Mouse (Mus musculus): ENCODE data around the gene 1700019D03Rik.

The 1700019D03Rik gene

GRCm38 (mm10) chr1:53020079-53020478 is at the start of gene 1700019D03Rik:
Gene 1700019D03Rik, minus strand, starts transcription at chr1:53020179.
- no peak for DNase-seq (ENCODE audit: low read depth, low spot score)

GRCm38 (mm10) chr1:53063921-53064320 is 43.9 kb upstream of the 1700019D03Rik start:
- no peak for DNase-seq (ENCODE audit: low read depth, low spot score)

DNA sequence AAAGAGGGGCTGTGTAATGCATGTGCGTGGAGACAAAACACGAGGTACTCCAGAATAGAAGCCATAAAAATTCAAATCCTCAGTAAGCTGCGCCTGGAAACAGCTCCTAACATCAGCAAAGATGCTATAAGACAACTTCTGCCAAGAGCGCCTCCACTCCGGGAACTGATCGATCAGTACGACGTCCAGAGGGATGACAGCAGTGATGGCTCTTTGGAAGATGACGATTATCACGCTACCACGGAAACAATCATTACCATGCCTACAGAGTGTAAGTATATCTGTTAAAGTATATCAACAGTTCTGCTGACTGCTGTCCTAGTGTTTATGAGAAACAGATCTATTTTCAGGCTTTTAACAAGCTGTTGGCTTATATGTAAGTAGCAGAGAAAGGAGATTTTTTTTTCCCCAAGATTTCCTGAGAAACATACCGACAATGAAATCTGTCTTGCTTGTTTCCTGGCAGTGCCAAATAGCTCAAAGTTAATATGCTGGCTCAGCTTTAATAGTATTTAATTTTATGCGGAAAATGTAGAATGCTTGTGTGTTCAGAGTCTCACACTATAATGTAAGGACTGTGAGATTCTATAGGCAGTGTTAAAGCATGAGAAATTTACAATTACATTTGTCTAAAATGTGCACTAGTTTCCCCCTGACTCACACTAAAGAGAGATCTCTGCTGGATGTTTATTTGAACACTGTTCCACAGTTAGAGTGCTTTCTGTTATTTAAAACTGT is 42.1 kb upstream of the 1700019D03Rik start:
- no peak for DNase-seq (ENCODE audit: low read depth, low spot score)

- DNase-seq (ENCODE audit: low read depth, low spot score) = no peak
Observed at GRCm38 (mm10) chr1:53061340-53061739, 41.4 kb upstream of the 1700019D03Rik start, which contains the start of gene Mstn. Gene Mstn, plus strand, starts transcription at chr1:53061640.

DNA sequence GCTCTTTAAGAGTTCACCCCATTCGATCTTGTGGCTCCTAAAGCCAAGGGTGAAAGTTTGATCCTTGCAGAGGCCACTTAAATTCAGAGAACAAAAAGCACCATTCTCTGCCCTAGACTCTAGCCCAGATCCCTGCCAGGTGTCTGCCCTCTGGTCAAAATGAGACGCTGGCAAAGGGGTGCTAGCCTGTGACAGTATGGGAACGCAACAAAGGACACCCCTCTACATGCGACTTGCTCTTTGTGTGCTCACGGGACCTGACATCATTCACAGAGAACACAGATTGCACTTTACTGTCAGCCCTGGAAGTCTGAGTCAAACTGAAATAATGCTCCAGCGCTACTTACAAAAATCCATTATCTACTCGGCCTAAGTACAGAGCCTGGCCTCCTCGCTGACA is 40.5 kb upstream of the 1700019D03Rik start:
- DNase-seq (ENCODE audit: low read depth, low spot score) = no peak

DNA sequence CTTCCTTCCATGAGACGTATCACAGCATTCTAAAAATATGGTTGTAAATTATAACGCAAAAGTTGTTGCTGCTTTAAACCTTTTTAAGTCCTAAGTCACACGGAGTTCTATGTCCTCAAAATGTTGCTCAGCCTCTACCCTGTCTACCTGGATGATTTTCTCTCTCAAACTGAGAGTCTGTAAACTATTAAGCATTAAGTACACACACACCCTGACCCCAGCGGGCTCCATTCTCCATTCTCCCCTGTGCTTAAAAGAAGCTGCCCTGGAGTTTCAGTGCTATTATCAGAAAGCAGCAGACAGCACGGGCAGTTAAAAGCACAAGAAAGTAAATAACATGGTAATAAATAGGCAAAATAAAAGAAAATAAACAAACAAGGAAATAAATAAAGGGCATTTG is 39.1 kb upstream of the 1700019D03Rik start:
- no peak for DNase-seq (ENCODE audit: low read depth, low spot score)

GRCm38 (mm10) chr1:53053087-53054022 is 33.4 kb upstream of the 1700019D03Rik start:
- DNase-seq (ENCODE audit: low read depth, low spot score) = peak; percentile 45

DNA sequence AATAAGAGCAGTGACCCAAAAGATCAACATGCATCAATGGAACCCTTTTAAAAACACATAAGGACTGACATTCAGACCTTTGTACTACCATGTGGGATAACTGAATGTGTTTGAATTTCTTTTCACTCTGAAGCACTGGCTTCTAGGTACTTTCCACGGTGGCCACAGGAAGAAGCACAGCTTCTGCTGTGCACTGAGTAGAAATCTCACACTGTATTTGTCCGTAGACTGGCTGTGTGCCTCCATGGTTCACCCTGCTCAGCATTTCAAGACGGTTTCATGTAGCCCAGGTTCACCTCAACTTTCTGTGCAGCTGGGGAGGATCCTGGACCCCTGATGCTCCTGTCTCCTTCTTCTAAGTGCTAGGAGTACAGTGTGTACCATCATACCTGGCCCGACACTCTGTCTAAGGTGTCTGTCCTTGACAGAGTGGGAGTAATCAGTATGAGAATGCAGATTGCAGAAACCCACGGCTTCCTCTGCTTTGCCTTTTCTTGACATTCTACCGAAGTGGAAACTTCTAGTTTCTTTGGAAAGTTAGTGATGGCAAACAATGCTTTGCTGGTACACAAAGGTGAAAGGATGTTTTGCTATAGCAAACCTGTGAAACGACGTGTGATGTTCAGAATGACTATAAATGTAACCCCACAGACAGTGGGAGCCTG is 29.9 kb upstream of the 1700019D03Rik start:
- DNase-seq (ENCODE audit: low read depth, low spot score) = no peak

GRCm38 (mm10) chr1:53037443-53037871 is 17.5 kb upstream of the 1700019D03Rik start:
- DNase-seq (ENCODE audit: low read depth, low spot score) = no peak

- DNase-seq (ENCODE audit: low read depth, low spot score) = peak; percentile 16
Observed at GRCm38 (mm10) chr1:53032550-53032949, 12.6 kb upstream of the 1700019D03Rik start.

- DNase-seq (ENCODE audit: low read depth, low spot score) = no peak
Observed at GRCm38 (mm10) chr1:53018746-53019505, 1.1 kb downstream of the 1700019D03Rik start.

DNA sequence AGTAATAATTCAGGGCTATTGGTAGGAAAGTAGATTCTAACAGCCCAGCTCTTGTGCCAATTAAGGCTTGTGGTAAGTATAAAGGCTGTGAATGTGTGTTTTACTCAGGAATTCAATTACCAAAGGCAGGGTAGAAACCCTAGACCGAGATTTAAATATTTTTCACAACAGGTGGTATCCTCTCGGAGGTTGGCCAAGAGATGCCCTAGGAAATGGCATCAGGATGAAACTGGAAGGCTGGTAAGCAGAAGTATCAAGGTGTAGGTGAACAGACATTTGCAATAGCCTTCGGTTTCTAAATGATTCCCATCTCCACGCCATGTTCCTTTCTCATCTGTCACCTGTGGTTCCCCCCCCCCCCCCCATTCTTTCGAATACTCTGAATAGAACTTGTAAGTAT is 4.4 kb downstream of the 1700019D03Rik start:
- DNase-seq (ENCODE audit: low read depth, low spot score) = no peak

GRCm38 (mm10) chr1:53014716-53015115 is 5.3 kb downstream of the 1700019D03Rik start:
- DNase-seq (ENCODE audit: low read depth, low spot score) = no peak

GRCm38 (mm10) chr1:52986692-52987091 is 33.3 kb downstream of the 1700019D03Rik start:
- DNase-seq (ENCODE audit: low read depth, low spot score) = no peak

GRCm38 (mm10) chr1:52973198-52973597 is 46.8 kb downstream of the 1700019D03Rik start:
- DNase-seq (ENCODE audit: low read depth, low spot score) = no peak

GRCm38 (mm10) chr1:52971881-52972503 is 48.0 kb downstream of the 1700019D03Rik start:
- DNase-seq (ENCODE audit: low read depth, low spot score) = no peak

DNA sequence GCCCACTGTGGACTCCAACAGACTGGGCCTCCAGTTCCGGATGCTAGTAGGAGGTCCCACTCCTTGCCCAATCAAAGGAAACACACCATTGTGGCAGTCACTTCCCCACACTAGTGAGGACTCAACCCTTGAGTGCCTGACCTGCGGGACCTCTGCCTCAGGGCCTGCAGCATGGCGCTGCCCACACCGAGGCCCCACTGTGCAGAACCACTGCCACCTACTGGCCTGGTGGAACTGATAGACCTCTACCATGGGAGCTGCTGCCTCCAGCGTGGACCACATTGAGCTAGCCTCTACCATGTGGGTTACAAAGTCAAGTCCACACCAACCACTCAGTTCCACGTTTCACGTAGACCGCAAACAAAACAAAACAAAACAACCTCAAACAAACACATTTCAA is 55.4 kb downstream of the 1700019D03Rik start:
- no peak for DNase-seq (ENCODE audit: low read depth, low spot score)

DNA sequence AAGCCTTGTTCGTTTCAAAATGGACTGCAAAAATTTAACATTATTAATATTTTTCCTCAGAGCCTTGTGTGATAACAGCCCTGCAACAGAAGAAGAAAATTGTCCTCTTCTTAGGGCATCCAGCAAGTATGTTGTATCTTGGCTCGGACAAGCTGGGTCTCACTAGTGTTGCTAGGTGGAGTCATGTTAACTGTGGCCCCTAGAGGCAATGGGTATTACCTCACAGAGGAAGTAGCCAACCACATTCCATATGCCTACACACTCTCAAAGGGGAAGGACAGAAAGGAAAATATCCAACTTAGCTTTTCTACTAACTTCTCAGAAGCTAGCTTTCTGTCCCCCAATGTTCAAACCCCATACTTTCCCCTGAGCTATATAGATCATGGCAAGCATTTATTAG is 56.9 kb downstream of the 1700019D03Rik start:
- DNase-seq (ENCODE audit: low read depth, low spot score) = no peak

GRCm38 (mm10) chr1:52960191-52960590 is 59.8 kb downstream of the 1700019D03Rik start:
- DNase-seq (ENCODE audit: low read depth, low spot score) = no peak

DNA sequence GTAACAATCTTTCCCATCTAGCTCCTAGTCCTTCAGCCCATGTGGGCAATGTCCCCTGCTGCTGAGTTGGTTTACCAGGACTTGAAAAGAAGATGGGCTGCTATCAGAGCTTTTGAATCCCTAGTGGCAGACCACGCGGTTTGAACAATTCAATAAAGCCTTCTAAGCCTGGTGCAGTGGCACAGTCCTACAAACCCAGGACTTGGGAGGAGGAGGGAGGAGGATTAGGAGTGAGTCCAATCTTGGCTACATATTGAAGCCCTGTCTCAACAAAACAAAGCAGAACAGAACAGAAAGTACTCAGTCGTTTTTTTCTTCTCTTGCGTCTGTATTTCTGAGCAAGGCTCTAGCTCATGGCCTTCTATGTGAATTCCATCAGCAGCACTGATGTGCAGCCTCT is 63.2 kb downstream of the 1700019D03Rik start:
- DNase-seq (ENCODE audit: low read depth, low spot score) = no peak

DNA sequence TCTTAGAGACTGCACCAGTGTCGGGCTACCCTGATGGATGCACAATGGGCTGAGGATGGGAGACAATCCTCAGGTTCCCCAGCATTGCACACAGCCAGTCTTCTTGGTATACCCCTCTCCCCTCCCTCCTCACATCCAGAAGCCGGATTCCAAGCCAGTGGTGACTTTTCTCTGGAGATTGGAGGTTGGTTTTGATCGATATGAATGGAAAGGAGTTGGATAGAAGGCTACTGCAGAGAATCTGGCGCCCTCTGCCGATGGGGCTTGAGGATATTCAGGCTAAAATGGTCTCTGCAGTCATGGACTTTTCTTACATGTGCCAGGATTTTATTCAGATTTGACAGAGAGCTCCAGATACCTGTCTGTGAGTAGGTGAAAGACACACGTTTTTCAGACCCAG is 64.9 kb downstream of the 1700019D03Rik start:
- DNase-seq (ENCODE audit: low read depth, low spot score) = no peak
